Mouse (Mus musculus): Measurements from ENCODE around the gene Hmg20b. TPM values are rescaled to one million over a fixed set of nuclear protein-coding genes. Genes with fewer than 3 reads are reported as not detected.

Hmg20b gene
- polyA plus RNA-seq, 1 experiment from 2014 or later = 26.6 TPM

- ATAC-seq (replicated peaks) = peak; percentile 9; the same call in 1 of the 2 replicates
- peaks cover 3% of the 10 kb centered on the region for H3K27me3 ChIP-seq (replicated peaks)
Observed at GRCm38 (mm10) chr10:81358209-81358608, 7.9 kb upstream of the Hmg20b start.

GRCm38 (mm10) chr10:81356991-81357844, 6.9 kb upstream of the Hmg20b start, which contains the start of gene Mfsd12:
Gene Mfsd12, plus strand, starts transcription at chr10:81357491.
- no peaks in the 10 kb centered on the region for H3K9me3 ChIP-seq
- peak within 1 kb of the TSS; percentile 97 for H3K4me2 ChIP-seq
- peaks cover 28% of the 10 kb centered on the region for H3K4me1 ChIP-seq
- WGBS = 2% methylated on average over 65 of the region's 79 CpGs
- H3K9ac ChIP-seq = peak within 1 kb of the TSS; percentile 82
- no peaks in the 10 kb centered on the region for H3K27me3 ChIP-seq (replicated peaks)
- peak; percentile 93 for ATAC-seq (replicated peaks)
- peak within 1 kb of the TSS; percentile 94 for H3K4me3 ChIP-seq
- peak within 1 kb of the TSS; percentile 62; the same call in 1 of the 2 replicates for H3K27ac ChIP-seq
- no peaks in the 10 kb centered on the region for H3K36me3 ChIP-seq (replicated peaks)

More at GRCm38 (mm10) chr10:81358209-81358608, 7.9 kb upstream of the Hmg20b start:
- Histone ChIP-seq H3K4me3 (peak overlapping the region; percentile 94), H3K9me3 (no peaks in the 10 kb centered on the region), H3K4me2 (peak overlapping the region; percentile 97), H3K9ac (peak overlapping the region; percentile 82), H3K4me1 (peaks cover 30% of the 10 kb centered on the region), H3K27ac (no peak overlapping the region), H3K36me3 (replicated peaks) (no peaks in the 10 kb centered on the region)
- WGBS = 28% methylated on average over 4 of the region's 4 CpGs

- WGBS = 53% methylated on average over 12 of the region's 12 CpGs
- no peaks in the 10 kb centered on the region for H3K36me3 ChIP-seq (replicated peaks)
- peak overlapping the region; percentile 97; the same call in 1 of the 2 replicates for H3K4me2 ChIP-seq
- H3K27me3 ChIP-seq (replicated peaks) = no peaks in the 10 kb centered on the region
- no peak overlapping the region for H3K9ac ChIP-seq
- H3K4me1 ChIP-seq = peaks cover 28% of the 10 kb centered on the region
- ATAC-seq (replicated peaks) = 0 out of 2 replicates have a peak, but pooled peaks have one; percentile 1
- H3K4me3 ChIP-seq = peak overlapping the region; percentile 94; the same call in 1 of the 2 replicates
- H3K9me3 ChIP-seq = no peaks in the 10 kb centered on the region
- no peak overlapping the region for H3K27ac ChIP-seq
Observed at GRCm38 (mm10) chr10:81356352-81356990, 6.2 kb upstream of the Hmg20b start.

- H3K4me2 ChIP-seq = no peak overlapping the region
- H3K27me3 ChIP-seq (replicated peaks) = no peaks in the 10 kb centered on the region
- no peak overlapping the region for H3K4me3 ChIP-seq
- peaks cover 24% of the 10 kb centered on the region for H3K4me1 ChIP-seq
- 85% methylated on average over 4 of the region's 4 CpGs for WGBS
- no peak overlapping the region for H3K27ac ChIP-seq
- H3K36me3 ChIP-seq (replicated peaks) = no peaks in the 10 kb centered on the region
- no peak overlapping the region for H3K9ac ChIP-seq
- ATAC-seq (replicated peaks) = no peak
- no peaks in the 10 kb centered on the region for H3K9me3 ChIP-seq
Observed at GRCm38 (mm10) chr10:81355533-81355932, 5.3 kb upstream of the Hmg20b start.

- Histone ChIP-seq H3K4me3 (no peak overlapping the region), H3K9ac (no peak overlapping the region), H3K4me1 (peaks cover 25% of the 10 kb centered on the region), H3K27ac (no peak overlapping the region), H3K9me3 (no peaks in the 10 kb centered on the region), H3K27me3 (replicated peaks) (no peaks in the 10 kb centered on the region), H3K36me3 (replicated peaks) (no peaks in the 10 kb centered on the region), H3K4me2 (no peak overlapping the region)
- 63% methylated on average over 9 of the region's 9 CpGs for WGBS
- ATAC-seq (replicated peaks) = no peak
Observed at GRCm38 (mm10) chr10:81354738-81355477, 4.6 kb upstream of the Hmg20b start.

- ATAC-seq (replicated peaks) = no peak
- peaks cover 18% of the 10 kb centered on the region for H3K4me1 ChIP-seq
- H3K4me3 ChIP-seq = no peak overlapping the region
- H3K4me2 ChIP-seq = no peak overlapping the region
- 30% methylated on average over 9 of the region's 9 CpGs for WGBS
- H3K27me3 ChIP-seq (replicated peaks) = peaks cover 9% of the 10 kb centered on the region
- no peak overlapping the region for H3K9ac ChIP-seq
- H3K36me3 ChIP-seq (replicated peaks) = no peaks in the 10 kb centered on the region
- no peak overlapping the region for H3K27ac ChIP-seq
- H3K9me3 ChIP-seq = no peaks in the 10 kb centered on the region
Observed at GRCm38 (mm10) chr10:81351678-81352291, 1.5 kb upstream of the Hmg20b start.

GRCm38 (mm10) chr10:81349961-81350350, 324 bp downstream of the Hmg20b start:
- WGBS = under 1% methylated on average over 29 of the region's 29 CpGs

GRCm38 (mm10) chr10:81349146-81349545, 1.1 kb downstream of the Hmg20b start:
- ATAC-seq (replicated peaks) = no peak
- Histone ChIP-seq H3K27me3 (replicated peaks) (peaks cover 20% of the 10 kb centered on the region), H3K9me3 (no peaks in the 10 kb centered on the region), H3K27ac (no peak overlapping the region), H3K36me3 (replicated peaks) (no peaks in the 10 kb centered on the region), H3K9ac (no peak overlapping the region), H3K4me3 (peak overlapping the region; percentile 60), H3K4me1 (peaks cover 20% of the 10 kb centered on the region), H3K4me2 (peak overlapping the region; percentile 86)
- 5% methylated on average over 12 of the region's 12 CpGs for WGBS

More at GRCm38 (mm10) chr10:81349961-81350350, 324 bp downstream of the Hmg20b start:
- ATAC-seq (replicated peaks) = peak; percentile 25
- Histone ChIP-seq H3K4me3 (peak overlapping the region; percentile 60), H3K36me3 (replicated peaks) (no peaks in the 10 kb centered on the region), H3K27me3 (replicated peaks) (peaks cover 13% of the 10 kb centered on the region), H3K4me2 (peak overlapping the region; percentile 86), H3K9ac (peak overlapping the region; percentile 41), H3K27ac (no peak overlapping the region), H3K9me3 (no peaks in the 10 kb centered on the region), H3K4me1 (peaks cover 20% of the 10 kb centered on the region)

- Histone ChIP-seq H3K4me2 (peak overlapping the region; percentile 55), H3K27ac (no peak overlapping the region), H3K9ac (peak overlapping the region; percentile 27), H3K9me3 (no peaks in the 10 kb centered on the region), H3K36me3 (replicated peaks) (no peaks in the 10 kb centered on the region), H3K4me3 (peak overlapping the region; percentile 31), H3K4me1 (peaks cover 28% of the 10 kb centered on the region), H3K27me3 (replicated peaks) (peaks cover 45% of the 10 kb centered on the region)
- 11% methylated on average over 55 of the region's 55 CpGs for WGBS
- ATAC-seq (replicated peaks) = no peak
Observed at GRCm38 (mm10) chr10:81346453-81347067, 3.7 kb downstream of the Hmg20b start.

- peaks cover 28% of the 10 kb centered on the region for H3K4me1 ChIP-seq
- H3K4me3 ChIP-seq = no peak overlapping the region
- no peaks in the 10 kb centered on the region for H3K9me3 ChIP-seq
- H3K36me3 ChIP-seq (replicated peaks) = no peaks in the 10 kb centered on the region
- no peak overlapping the region for H3K27ac ChIP-seq
- no peak overlapping the region for H3K9ac ChIP-seq
- ATAC-seq (replicated peaks) = no peak
- 83% methylated on average over 4 of the region's 4 CpGs for WGBS
- H3K4me2 ChIP-seq = no peak overlapping the region
- peaks cover 55% of the 10 kb centered on the region for H3K27me3 ChIP-seq (replicated peaks)
Observed at GRCm38 (mm10) chr10:81345162-81345534, 5.1 kb downstream of the Hmg20b start.

- Histone ChIP-seq H3K4me1 (peaks cover 22% of the 10 kb centered on the region), H3K4me3 (no peak overlapping the region), H3K9ac (no peak overlapping the region), H3K9me3 (no peaks in the 10 kb centered on the region), H3K27me3 (replicated peaks) (peaks cover 58% of the 10 kb centered on the region), H3K36me3 (replicated peaks) (no peaks in the 10 kb centered on the region), H3K27ac (no peak overlapping the region), H3K4me2 (no peak overlapping the region)
- WGBS = 58% methylated on average over 8 of the region's 8 CpGs
- ATAC-seq (replicated peaks) = no peak
Observed at GRCm38 (mm10) chr10:81344421-81345161, 5.7 kb downstream of the Hmg20b start.

All from midbrain, embryonic 15.5 days (tissue).